Mouse (Mus musculus): ENCODE data around the gene Rbm20.

DNA sequence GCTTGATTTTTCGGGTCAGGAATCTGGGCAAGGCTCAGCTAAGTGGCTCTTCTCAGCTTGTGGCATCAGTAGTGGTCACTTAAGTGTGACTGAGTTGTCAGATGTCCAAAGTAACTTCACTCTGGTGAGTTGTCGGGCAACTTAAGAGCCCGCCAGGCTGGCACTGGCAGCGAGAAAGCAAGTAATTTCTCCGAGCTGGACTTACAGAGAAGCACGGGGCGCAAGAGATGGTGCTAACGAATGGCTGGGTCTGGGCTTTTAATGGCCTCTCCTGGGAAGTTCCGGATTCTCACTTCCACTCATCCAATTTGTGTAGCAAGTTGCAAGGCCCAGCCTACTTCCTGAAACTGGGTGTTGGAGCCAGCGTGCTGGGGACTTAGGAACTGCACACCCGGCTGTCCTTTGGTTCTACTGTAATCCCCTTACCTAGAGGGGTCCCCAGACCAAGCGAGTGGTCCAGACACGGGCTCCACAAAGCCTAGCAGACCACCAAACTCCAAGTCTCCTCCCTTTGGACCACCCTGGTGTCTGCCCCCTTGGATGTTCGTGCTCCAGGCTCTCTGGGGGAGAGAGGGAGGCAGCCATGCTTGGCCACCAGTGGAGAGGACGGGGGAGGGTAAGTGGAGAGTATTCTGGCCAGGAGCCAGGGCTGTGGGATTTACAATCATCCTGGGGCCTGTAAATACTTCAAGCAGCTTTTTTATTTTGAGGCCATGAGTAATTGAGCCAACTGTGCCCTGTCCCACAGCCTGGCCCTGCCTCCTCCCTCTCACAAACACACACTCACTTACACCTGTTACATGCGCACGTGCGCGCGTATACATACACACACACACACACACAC, 23.3 kb upstream of the Rbm20 start:
- TF ChIP-seq MEF2A (IDR thresholded peaks at IDR 0.05; ENCODE audit: extremely low read depth, insufficient replicate concordance, low read depth, low read length, poor library complexity, severe bottlenecking) (no peak), NELFE (IDR thresholded peaks at IDR 0.05; ENCODE audit: low read depth, low read length) (no peak)

All from MEL (cell line).